Mouse (Mus musculus): ENCODE measurements around the gene Zic1. TPM values are rescaled to one million over a fixed set of nuclear protein-coding genes. Genes with fewer than 3 reads are reported as not detected.

Gene Zic1
- not detected in 2 replicates for polyA plus RNA-seq (2012; rRNA removed)

GRCm38 (mm10) chr9:91365664-91366063 lies at the start of gene Zic1:
Gene Zic1 (minus strand): TSS chr9:91365810.
- no peak for DNase-seq (ENCODE audit: low read depth)

- no peak for DNase-seq (ENCODE audit: low read depth)
Measured at GRCm38 (mm10) chr9:91414007-91414661, 48.5 kb upstream of the Zic1 start.

GRCm38 (mm10) chr9:91409771-91410170 lies 44.2 kb upstream of the Zic1 start:
- DNase-seq (ENCODE audit: low read depth) = no peak

GRCm38 (mm10) chr9:91406258-91406763 lies 40.7 kb upstream of the Zic1 start:
- no peak for DNase-seq (ENCODE audit: low read depth)

- no peak for DNase-seq (ENCODE audit: low read depth)
Measured at GRCm38 (mm10) chr9:91405753-91406178, 40.2 kb upstream of the Zic1 start.

- DNase-seq (ENCODE audit: low read depth) = no peak
Measured at GRCm38 (mm10) chr9:91404905-91405752, 39.5 kb upstream of the Zic1 start.

- no peak for DNase-seq (ENCODE audit: low read depth)
Measured at GRCm38 (mm10) chr9:91404229-91404628, 38.6 kb upstream of the Zic1 start.

- DNase-seq (ENCODE audit: low read depth) = no peak
Measured at GRCm38 (mm10) chr9:91401471-91401870, 35.9 kb upstream of the Zic1 start.

GRCm38 (mm10) chr9:91400482-91401093 lies 35.0 kb upstream of the Zic1 start:
- no peak for DNase-seq (ENCODE audit: low read depth)

GRCm38 (mm10) chr9:91399976-91400375 lies 34.4 kb upstream of the Zic1 start:
- no peak for DNase-seq (ENCODE audit: low read depth)

GRCm38 (mm10) chr9:91395066-91395772 lies 29.6 kb upstream of the Zic1 start:
- no peak for DNase-seq (ENCODE audit: low read depth)

- no peak for DNase-seq (ENCODE audit: low read depth)
Measured at GRCm38 (mm10) chr9:91394211-91394646, 28.6 kb upstream of the Zic1 start.

GRCm38 (mm10) chr9:91393376-91394068 lies 27.9 kb upstream of the Zic1 start:
- no peak for DNase-seq (ENCODE audit: low read depth)

GRCm38 (mm10) chr9:91388173-91388572 lies 22.6 kb upstream of the Zic1 start:
- no peak for DNase-seq (ENCODE audit: low read depth)

- no peak for DNase-seq (ENCODE audit: low read depth)
Measured at GRCm38 (mm10) chr9:91387740-91388080, 22.1 kb upstream of the Zic1 start.

- DNase-seq (ENCODE audit: low read depth) = no peak
Measured at GRCm38 (mm10) chr9:91386891-91387739, 21.5 kb upstream of the Zic1 start.

- DNase-seq (ENCODE audit: low read depth) = no peak
Measured at GRCm38 (mm10) chr9:91386502-91386890, 20.9 kb upstream of the Zic1 start.

- DNase-seq (ENCODE audit: low read depth) = no peak
Measured at GRCm38 (mm10) chr9:91385561-91386430, 20.2 kb upstream of the Zic1 start.
